Mouse (Mus musculus): ENCODE results near the gene Rnaseh2c. TPM values are rescaled to one million over a fixed set of nuclear protein-coding genes. Genes with fewer than 3 reads are reported as not detected.

The Rnaseh2c gene
- polyA plus RNA-seq, 1 experiment: 62.0 TPM

DNA sequence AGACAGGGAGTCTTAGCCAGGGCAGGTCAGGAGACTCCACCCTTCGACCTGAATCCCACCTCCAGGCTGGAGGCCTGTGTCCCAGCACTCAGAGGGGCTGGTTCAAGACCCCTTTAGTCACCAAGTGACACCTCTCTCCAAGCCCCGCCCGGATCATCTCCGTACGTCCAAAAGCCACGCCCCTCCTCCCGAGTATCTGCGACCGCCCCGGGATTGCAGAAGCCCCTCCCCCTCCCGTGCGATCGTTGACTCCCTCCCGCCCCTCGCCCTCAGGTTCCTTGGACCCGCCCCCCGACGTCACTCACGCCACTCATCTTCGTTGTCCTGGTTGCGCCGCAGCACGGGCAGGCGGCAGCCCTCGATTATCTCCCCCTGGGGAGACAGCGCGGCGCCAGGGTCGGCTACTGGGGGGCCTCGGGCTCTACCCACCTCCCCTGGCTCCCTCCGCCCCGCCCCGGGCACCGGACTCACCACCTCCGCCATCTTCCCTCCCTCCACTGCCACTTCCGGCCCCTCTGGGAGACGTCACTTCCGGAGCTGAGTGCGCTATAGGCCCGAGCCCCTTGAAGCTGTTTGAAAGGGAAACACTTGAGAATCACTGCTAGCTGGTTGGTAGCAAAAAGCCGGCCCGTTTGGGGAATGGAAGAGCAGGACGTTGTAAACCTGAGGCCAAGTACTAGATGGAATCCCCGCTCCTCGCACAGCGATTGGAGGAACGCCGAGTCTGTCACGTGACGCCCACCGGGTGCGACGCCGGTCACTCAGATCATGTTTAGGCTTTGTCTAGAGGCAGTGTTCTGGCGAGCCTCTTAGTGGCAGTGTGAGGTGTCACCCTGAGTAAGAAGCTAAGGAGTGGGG is 8.1 kb downstream of the Rnaseh2c start, which contains the start of gene Kat5:
Kat5 (minus strand) TSS at position 691 of the 858 bp plus-strand sequence.
- peak; percentile 96 for DNase-seq (ENCODE audit: low read depth)
- TF ChIP-seq CTCF (IDR thresholded peaks at IDR 0.05; ENCODE audit: borderline replicate concordance, extremely low read depth, insufficient read depth, insufficient read length): no peak
- TF ChIP-seq POLR2A (IDR thresholded peaks at IDR 0.05; ENCODE audit: borderline replicate concordance, extremely low read depth, insufficient read depth, insufficient read length, poor library complexity, severe bottlenecking): peak; percentile 78; the same call in 1 of the 2 replicates

DNA sequence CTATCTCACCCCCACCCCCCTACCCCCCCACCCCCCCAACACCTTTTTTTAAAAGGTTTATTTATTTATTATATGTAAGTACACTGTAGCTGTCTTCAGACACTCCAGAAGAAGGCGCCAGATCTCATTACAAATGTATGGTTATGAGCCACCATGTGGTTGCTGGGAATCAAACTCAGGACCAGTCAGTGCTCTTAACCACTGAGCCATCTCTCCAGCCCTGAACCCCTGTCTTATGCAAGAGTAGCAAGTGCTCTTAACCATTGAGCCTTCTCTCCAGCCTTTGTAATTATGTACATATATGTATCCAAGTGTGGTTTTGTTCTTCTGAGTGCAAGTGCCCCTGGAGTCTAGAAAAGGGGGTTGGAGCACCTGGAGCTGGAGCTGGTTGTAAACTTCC is 10.3 kb downstream of the Rnaseh2c start:
- TF ChIP-seq POLR2A (IDR thresholded peaks at IDR 0.05; ENCODE audit: borderline replicate concordance, extremely low read depth, insufficient read depth, insufficient read length, poor library complexity, severe bottlenecking) (no peak), CTCF (IDR thresholded peaks at IDR 0.05; ENCODE audit: borderline replicate concordance, extremely low read depth, insufficient read depth, insufficient read length) (no peak)
- no peak for DNase-seq (ENCODE audit: low read depth)

- no peak for DNase-seq (ENCODE audit: low read depth)
- TF ChIP-seq POLR2A (IDR thresholded peaks at IDR 0.05; ENCODE audit: borderline replicate concordance, extremely low read depth, insufficient read depth, insufficient read length, poor library complexity, severe bottlenecking): no peak
- no peak for TF ChIP-seq CTCF (IDR thresholded peaks at IDR 0.05; ENCODE audit: borderline replicate concordance, extremely low read depth, insufficient read depth, insufficient read length)
These were observed 11.2 kb downstream of the Rnaseh2c start for GRCm38 (mm10) chr19:5612762-5613411.

GRCm38 (mm10) chr19:5614953-5615352 is 13.3 kb downstream of the Rnaseh2c start:
- peak; percentile 56 for DNase-seq (ENCODE audit: low read depth)
- no peak for TF ChIP-seq CTCF (IDR thresholded peaks at IDR 0.05; ENCODE audit: borderline replicate concordance, extremely low read depth, insufficient read depth, insufficient read length)
- TF ChIP-seq POLR2A (IDR thresholded peaks at IDR 0.05; ENCODE audit: borderline replicate concordance, extremely low read depth, insufficient read depth, insufficient read length, poor library complexity, severe bottlenecking): no peak

DNA sequence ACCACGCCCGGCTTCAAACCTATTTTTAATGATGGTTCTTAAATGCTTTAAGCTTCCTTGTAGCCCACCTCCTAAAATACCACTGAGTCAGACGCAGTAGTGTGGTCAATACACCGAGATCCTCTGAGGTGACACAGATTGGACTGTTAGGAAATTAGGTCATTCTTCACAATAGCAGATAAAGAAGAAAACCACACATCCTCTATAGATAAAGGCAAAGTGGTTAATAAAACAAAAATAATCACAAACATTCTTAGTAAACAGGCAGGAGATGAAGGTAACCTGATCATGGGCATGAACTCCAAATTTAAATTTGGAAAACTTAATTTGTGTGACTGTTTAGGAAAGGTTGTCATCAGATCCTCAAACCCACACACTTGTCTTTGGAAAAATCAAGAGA is 18.3 kb downstream of the Rnaseh2c start:
- DNase-seq (ENCODE audit: low read depth): no peak
- no peak for TF ChIP-seq CTCF (IDR thresholded peaks at IDR 0.05; ENCODE audit: borderline replicate concordance, extremely low read depth, insufficient read depth, insufficient read length)
- no peak for TF ChIP-seq POLR2A (IDR thresholded peaks at IDR 0.05; ENCODE audit: borderline replicate concordance, extremely low read depth, insufficient read depth, insufficient read length, poor library complexity, severe bottlenecking)

DNA sequence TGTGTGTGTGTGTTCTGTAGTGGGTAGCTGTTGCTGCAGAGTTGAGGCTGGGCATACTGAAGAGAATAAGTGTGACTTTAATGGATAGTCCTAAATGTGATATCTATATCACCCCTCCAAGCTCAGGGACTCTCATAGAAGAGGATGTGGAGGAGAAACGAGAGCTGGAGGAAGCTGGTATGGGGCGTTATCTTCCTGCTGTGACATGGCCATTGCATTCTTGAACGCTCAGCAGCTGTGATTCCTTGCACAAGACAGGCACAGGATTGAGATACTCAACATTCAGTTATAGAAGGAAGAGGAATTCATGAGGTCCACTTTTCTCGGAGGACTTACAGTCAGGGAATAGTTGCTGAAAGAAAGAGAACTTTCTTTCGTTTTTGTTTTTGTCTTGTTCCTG is 20.2 kb downstream of the Rnaseh2c start:
- no peak for TF ChIP-seq POLR2A (IDR thresholded peaks at IDR 0.05; ENCODE audit: borderline replicate concordance, extremely low read depth, insufficient read depth, insufficient read length, poor library complexity, severe bottlenecking)
- TF ChIP-seq CTCF (IDR thresholded peaks at IDR 0.05; ENCODE audit: borderline replicate concordance, extremely low read depth, insufficient read depth, insufficient read length): no peak

GRCm38 (mm10) chr19:5625311-5625710 is 23.6 kb downstream of the Rnaseh2c start:
- TF ChIP-seq CTCF (IDR thresholded peaks at IDR 0.05; ENCODE audit: borderline replicate concordance, extremely low read depth, insufficient read depth, insufficient read length) (no peak), POLR2A (IDR thresholded peaks at IDR 0.05; ENCODE audit: borderline replicate concordance, extremely low read depth, insufficient read depth, insufficient read length, poor library complexity, severe bottlenecking) (no peak)
- DNase-seq (ENCODE audit: low read depth): no peak

More for the DNA sequence above, 20.2 kb downstream of the Rnaseh2c start:
- no peak for DNase-seq (ENCODE audit: low read depth)

DNA sequence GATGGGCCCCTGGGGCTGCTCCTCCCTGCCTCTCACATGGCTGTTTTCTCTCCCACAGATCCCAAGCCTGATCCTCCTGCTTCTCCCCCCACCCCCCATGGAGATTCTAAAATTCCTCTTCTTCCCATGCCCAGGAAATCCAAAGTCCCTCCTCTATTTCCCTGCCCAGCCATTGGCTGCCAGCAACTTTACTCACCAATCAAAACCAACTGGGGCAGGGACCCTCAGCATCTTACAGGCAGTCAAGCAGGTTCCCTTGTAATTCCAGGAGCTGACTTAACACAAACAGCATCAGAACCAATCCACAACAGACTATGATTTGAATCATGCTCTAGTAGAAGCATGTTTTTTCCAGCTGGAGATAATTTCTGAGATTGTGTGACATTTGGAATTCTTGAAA is 28.2 kb downstream of the Rnaseh2c start:
- no peak for TF ChIP-seq POLR2A (IDR thresholded peaks at IDR 0.05; ENCODE audit: borderline replicate concordance, extremely low read depth, insufficient read depth, insufficient read length, poor library complexity, severe bottlenecking)
- no peak for TF ChIP-seq CTCF (IDR thresholded peaks at IDR 0.05; ENCODE audit: borderline replicate concordance, extremely low read depth, insufficient read depth, insufficient read length)
- no peak for DNase-seq (ENCODE audit: low read depth)

GRCm38 (mm10) chr19:5632120-5632519 is 30.4 kb downstream of the Rnaseh2c start:
- no peak for TF ChIP-seq CTCF (IDR thresholded peaks at IDR 0.05; ENCODE audit: borderline replicate concordance, extremely low read depth, insufficient read depth, insufficient read length)
- TF ChIP-seq POLR2A (IDR thresholded peaks at IDR 0.05; ENCODE audit: borderline replicate concordance, extremely low read depth, insufficient read depth, insufficient read length, poor library complexity, severe bottlenecking): no peak
- DNase-seq (ENCODE audit: low read depth): no peak

DNA sequence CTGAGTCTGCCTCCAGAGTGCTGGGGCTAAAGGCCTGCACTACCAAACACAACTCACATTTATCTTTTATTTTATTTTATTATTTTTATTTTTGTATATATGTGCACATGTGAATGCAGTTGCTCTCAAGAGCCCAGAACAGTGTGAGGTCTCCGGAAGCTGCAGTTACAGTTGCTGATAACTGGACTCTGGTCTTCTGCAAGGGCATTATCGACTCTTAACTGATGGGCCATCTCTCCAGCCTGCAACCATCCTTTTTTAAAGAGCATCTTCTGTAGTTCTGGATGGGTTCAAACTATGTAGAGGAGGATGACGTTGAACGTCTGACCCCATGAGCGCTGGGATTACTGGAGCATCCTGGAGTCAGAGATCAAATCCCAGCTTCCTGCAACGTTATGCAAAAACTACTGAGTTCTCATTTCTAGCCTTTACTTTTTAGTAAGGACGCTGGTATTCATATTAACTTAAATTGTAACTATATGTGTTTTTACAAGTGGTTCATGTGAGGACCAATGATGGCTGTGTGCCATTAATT is 34.4 kb downstream of the Rnaseh2c start:
- no peak for TF ChIP-seq POLR2A (IDR thresholded peaks at IDR 0.05; ENCODE audit: borderline replicate concordance, extremely low read depth, insufficient read depth, insufficient read length, poor library complexity, severe bottlenecking)
- TF ChIP-seq CTCF (IDR thresholded peaks at IDR 0.05; ENCODE audit: borderline replicate concordance, extremely low read depth, insufficient read depth, insufficient read length): no peak
- no peak for DNase-seq (ENCODE audit: low read depth)

GRCm38 (mm10) chr19:5636571-5637041 is 34.9 kb downstream of the Rnaseh2c start:
- TF ChIP-seq CTCF (IDR thresholded peaks at IDR 0.05; ENCODE audit: borderline replicate concordance, extremely low read depth, insufficient read depth, insufficient read length): no peak
- TF ChIP-seq POLR2A (IDR thresholded peaks at IDR 0.05; ENCODE audit: borderline replicate concordance, extremely low read depth, insufficient read depth, insufficient read length, poor library complexity, severe bottlenecking): no peak

More at GRCm38 (mm10) chr19:5636571-5637041, 34.9 kb downstream of the Rnaseh2c start:
- DNase-seq (ENCODE audit: low read depth): no peak

All from brain, embryonic 14.5 days (tissue).